Mouse (Mus musculus) limb, embryonic 12.5 days (tissue): ENCODE measurements at regions not wholly inside any gene's neighbourhood (a gene's known extent, or its start where the extent isn't known, plus 50 kb on each side); places are given as distances from the start of the nearest gene placed in this dataset.

ENCODE experiments used
- ATAC-seq: fragments of 200-750 bp; cut with Nextera tagmentation; 2 replicates; pipeline ENCODE4 v1.8.0; 2017; ENCODE audit warnings: low read depth, moderate TSS enrichment; ENCODE audit not compliant: insufficient number of reproducible peaks, insufficient read depth, low FRiP score, low TSS enrichment
- H3K27ac ChIP-seq: fragments of 300-500 bp; sonication (generic); 2 replicates; pipeline ENCODE4 v1.5.1; 2016; ENCODE audit warnings: mild to moderate bottlenecking, moderate library complexity
- H3K27me3 ChIP-seq: fragments of 300-500 bp; sonication (generic); 2 replicates; pipeline ENCODE4 v1.6.1; 2016; ENCODE audit warnings: mild to moderate bottlenecking, moderate library complexity
- H3K36me3 ChIP-seq: fragments of 300-500 bp; sonication (generic); 2 replicates; pipeline ENCODE4 v1.6.1; 2016; ENCODE audit warnings: mild to moderate bottlenecking, moderate library complexity
- H3K4me1 ChIP-seq: fragments of 300-500 bp; sonication (generic); replicated peaks from 2 replicates; pipeline ENCODE4 v1.6.1; 2016
- H3K4me2 ChIP-seq: fragments of 300-500 bp; sonication (generic); 2 replicates; pipeline ENCODE4 v1.6.1; 2016; ENCODE audit warnings: mild to moderate bottlenecking, moderate library complexity
- H3K4me3 ChIP-seq: fragments of 300-500 bp; sonication (generic); replicated peaks from 2 replicates; pipeline ENCODE4 v1.5.1; 2016; ENCODE audit warnings: mild to moderate bottlenecking
- H3K9ac ChIP-seq: fragments of 300-500 bp; sonication (generic); replicated peaks from 2 replicates; pipeline ENCODE4 v1.6.1; 2016; ENCODE audit warnings: mild to moderate bottlenecking, moderate library complexity
- H3K9me3 ChIP-seq: fragments of 300-500 bp; sonication (generic); 2 replicates; pipeline ENCODE4 v1.6.1; 2016; ENCODE audit warnings: mild to moderate bottlenecking, moderate library complexity
- WGBS: fragments of 180-500 bp; shearing (Covaris S2); methylation state at CpG from one replicate; pipeline ENCODE4 v1.1.7; 2016; 5-methylcytosine and 5-hydroxymethylcytosine counted together

DNA sequence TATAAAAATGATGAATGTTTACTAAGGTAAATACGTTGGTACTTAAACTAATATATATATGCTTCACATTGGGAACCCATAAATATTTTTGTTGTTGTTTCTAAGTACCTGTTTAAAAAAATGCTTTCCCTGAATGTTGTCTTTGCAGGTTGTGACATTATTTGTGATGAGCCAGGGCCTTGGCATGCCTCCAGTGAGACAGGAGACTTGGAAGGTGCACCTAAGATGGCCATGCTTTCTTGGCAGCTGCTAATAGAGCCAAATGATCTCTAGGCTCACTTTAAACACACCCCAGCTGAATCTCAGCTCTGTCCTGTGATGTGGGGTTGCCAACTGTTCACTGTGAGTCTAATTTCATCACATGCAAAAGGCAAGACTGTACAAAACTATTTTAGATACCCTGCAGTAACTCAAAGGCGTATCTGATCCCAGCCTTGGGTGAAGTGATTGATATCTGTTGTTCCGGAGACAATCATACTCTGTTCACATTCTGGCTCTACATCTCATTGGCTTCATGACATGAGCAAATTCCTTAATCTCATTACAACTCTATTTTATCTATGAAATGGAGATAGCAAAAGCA lies 197.8 kb upstream of the P2ry1 start:
- H3K27ac ChIP-seq: no peak overlapping the region
- 90% methylated on average over 3 of the region's 3 CpGs for WGBS
- no peak overlapping the region for H3K4me2 ChIP-seq
- H3K4me1 ChIP-seq: no peaks in the 10 kb centered on the region
- H3K9ac ChIP-seq: no peak overlapping the region
- no peak overlapping the region for H3K4me3 ChIP-seq
- H3K27me3 ChIP-seq: no peaks in the 10 kb centered on the region
- no peaks in the 10 kb centered on the region for H3K9me3 ChIP-seq
- H3K36me3 ChIP-seq: no peaks in the 10 kb centered on the region
- no peak for ATAC-seq

DNA sequence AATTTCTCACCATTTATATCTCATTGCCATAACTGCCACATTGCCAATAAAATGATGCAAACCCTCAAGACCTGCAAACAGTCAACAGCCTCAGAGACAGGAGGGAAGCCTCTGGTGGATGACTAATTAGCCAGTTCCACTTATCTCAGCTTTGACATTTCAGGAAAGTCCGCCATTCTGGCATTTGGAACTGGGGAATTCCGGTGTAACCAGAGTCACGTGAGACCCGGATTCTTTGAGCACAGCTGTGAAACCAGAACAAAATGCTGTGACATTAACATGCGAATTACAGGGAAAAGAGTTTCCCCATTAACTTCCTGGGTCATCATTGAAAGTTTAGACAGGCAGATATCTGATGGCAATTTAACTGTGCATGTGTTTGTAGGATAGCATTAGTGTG lies 190.7 kb upstream of the P2ry1 start:
- ATAC-seq: no peak
- no peaks in the 10 kb centered on the region for H3K27me3 ChIP-seq
- 0 out of 2 replicates have a peak, but pooled peaks cover 5% of the 10 kb centered on the region for H3K4me1 ChIP-seq

DNA sequence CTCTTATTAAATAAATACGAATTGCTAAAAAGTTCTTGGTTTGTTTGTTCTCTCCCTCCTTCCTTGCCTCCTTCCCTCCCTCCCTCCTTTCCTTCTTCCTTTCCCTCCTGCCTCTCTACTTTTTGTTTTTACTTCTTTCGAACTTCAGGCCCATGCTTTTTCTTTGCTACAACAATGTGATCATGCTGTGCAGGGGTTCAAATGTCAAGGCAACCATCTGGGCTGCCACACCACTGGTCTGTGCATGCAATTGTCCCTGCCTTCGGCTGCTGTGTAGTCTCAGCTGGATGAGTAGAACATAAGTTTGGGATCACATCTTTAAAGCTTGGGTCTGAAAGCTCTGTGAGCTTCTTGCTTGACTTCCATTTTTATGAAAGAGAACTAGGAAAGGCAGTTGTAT lies 189.1 kb upstream of the P2ry1 start:
- no peak overlapping the region for H3K4me2 ChIP-seq
- H3K9ac ChIP-seq: no peak overlapping the region
- WGBS: 60% methylated on average over 3 of the region's 3 CpGs
- H3K4me1 ChIP-seq: 0 out of 2 replicates have a peak, but pooled peaks cover 5% of the 10 kb centered on the region
- no peaks in the 10 kb centered on the region for H3K9me3 ChIP-seq
- no peak overlapping the region for H3K27ac ChIP-seq
- no peak for ATAC-seq
- no peaks in the 10 kb centered on the region for H3K27me3 ChIP-seq
- no peak overlapping the region for H3K4me3 ChIP-seq
- no peaks in the 10 kb centered on the region for H3K36me3 ChIP-seq

More for the DNA sequence above, 190.7 kb upstream of the P2ry1 start:
- H3K9me3 ChIP-seq: no peaks in the 10 kb centered on the region
- H3K27ac ChIP-seq: no peak overlapping the region
- H3K9ac ChIP-seq: no peak overlapping the region
- WGBS: 69% methylated on average over 5 of the region's 5 CpGs
- no peak overlapping the region for H3K4me3 ChIP-seq
- no peaks in the 10 kb centered on the region for H3K36me3 ChIP-seq
- no peak overlapping the region for H3K4me2 ChIP-seq

DNA sequence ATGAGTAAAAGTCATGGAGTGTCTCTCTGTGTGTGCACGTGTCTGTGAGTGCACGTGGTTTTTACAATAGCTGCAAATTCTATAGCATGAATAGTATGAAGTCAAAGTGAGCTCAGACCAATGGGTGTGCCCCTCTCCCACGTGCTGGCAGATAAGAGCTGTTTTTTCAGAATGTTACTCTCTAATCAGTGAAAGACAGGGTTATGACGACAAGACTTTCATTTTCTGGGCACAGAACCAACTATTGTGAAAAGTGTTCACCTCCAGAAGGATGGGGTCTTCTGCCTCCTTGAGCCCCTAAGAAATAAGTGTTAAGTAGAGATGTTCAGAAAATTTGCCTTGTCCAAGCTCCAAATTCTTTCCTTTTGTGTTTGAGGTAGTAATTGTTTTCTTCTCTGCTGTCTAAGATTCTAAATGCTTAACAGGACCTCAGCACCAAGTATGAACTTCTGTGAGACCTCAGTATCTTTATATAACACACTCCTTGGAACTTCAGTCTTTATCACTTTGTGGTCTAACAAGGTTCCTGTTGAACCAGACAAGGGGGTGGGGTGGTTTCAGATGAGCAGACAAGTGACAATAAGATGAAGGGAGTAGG lies 182.8 kb upstream of the P2ry1 start:
- ATAC-seq: no peak
- H3K4me1 ChIP-seq: no peaks in the 10 kb centered on the region
- H3K9ac ChIP-seq: no peak overlapping the region
- no peak overlapping the region for H3K4me2 ChIP-seq
- no peak overlapping the region for H3K27ac ChIP-seq
- H3K36me3 ChIP-seq: no peaks in the 10 kb centered on the region
- 89% methylated on average over 4 of the region's 4 CpGs for WGBS
- H3K4me3 ChIP-seq: no peak overlapping the region
- no peaks in the 10 kb centered on the region for H3K9me3 ChIP-seq
- no peaks in the 10 kb centered on the region for H3K27me3 ChIP-seq

DNA sequence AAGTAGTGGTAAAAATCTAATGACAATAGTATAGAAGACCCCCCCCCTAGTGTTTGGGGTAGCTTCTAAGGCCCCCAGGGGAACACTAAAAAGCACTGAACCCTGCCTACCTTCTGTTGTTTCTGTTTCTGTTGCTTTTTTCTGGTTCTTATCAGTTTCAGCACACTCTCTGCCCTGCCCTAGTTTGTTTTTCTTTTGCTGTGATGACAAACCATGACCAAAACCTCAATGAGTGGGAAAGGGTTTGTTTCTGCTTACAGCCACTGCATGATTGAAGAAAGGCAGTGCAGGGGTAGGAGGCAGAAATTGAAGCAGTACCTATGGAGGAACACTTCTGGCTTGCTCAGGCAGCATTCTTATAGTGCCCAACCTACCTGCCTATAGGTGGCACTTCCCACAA lies 181.1 kb upstream of the P2ry1 start:
- no peak overlapping the region for H3K4me2 ChIP-seq
- H3K9ac ChIP-seq: no peak overlapping the region
- ATAC-seq: no peak
- H3K27ac ChIP-seq: no peak overlapping the region
- no peaks in the 10 kb centered on the region for H3K9me3 ChIP-seq
- no peaks in the 10 kb centered on the region for H3K4me1 ChIP-seq
- H3K36me3 ChIP-seq: no peaks in the 10 kb centered on the region
- no peak overlapping the region for H3K4me3 ChIP-seq
- no peaks in the 10 kb centered on the region for H3K27me3 ChIP-seq

DNA sequence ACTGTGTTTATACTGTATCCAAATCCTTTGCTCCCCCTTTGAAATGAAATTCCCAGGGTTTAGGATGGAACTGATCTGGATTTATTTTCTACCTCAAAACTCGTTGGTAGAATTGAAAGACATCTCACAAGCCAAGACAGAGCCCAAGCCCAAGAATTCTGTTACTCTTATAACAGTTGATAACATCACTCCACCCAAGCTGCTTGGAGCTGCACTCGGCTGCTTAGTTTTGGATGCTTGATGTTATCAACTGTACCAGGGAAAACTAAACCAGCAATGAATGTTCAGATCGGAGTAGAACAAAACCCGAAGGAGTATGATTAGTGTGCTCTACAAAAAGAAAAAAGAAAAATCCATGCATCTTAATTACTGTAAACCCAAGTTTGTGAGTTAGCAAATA lies 175.8 kb upstream of the P2ry1 start:
- Histone ChIP-seq H3K4me2 (no peak overlapping the region), H3K27ac (no peak overlapping the region), H3K4me1 (no peaks in the 10 kb centered on the region), H3K9ac (no peak overlapping the region), H3K9me3 (no peaks in the 10 kb centered on the region), H3K4me3 (no peak overlapping the region), H3K36me3 (no peaks in the 10 kb centered on the region), H3K27me3 (no peaks in the 10 kb centered on the region)
- 74% methylated on average over 4 of the region's 4 CpGs for WGBS
- no peak for ATAC-seq

DNA sequence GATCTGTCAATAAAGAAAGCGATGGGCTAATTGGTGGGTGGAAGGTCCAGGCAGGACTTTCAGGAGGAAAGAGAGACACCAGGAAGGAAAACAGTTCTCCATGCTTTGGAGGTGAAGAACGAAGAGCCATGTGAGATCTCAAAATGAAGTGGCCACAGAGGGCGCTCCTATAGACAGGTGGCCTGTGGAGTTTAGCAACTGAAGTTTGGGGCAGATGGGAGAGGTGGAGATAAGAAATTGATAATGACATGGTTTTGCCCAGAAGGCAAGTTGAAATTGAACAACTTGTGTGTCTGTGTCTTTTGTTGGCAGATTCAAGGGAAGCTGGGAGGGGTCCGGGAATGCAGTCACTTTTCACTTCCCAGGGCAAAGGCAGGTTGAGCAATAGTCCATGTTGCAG lies 170.2 kb upstream of the P2ry1 start:
- Histone ChIP-seq H3K27ac (no peak overlapping the region), H3K4me3 (no peak overlapping the region), H3K9me3 (no peaks in the 10 kb centered on the region), H3K9ac (no peak overlapping the region), H3K27me3 (no peaks in the 10 kb centered on the region), H3K36me3 (no peaks in the 10 kb centered on the region), H3K4me2 (no peak overlapping the region), H3K4me1 (no peaks in the 10 kb centered on the region)
- ATAC-seq: no peak
- WGBS: 86% methylated on average over 4 of the region's 4 CpGs

DNA sequence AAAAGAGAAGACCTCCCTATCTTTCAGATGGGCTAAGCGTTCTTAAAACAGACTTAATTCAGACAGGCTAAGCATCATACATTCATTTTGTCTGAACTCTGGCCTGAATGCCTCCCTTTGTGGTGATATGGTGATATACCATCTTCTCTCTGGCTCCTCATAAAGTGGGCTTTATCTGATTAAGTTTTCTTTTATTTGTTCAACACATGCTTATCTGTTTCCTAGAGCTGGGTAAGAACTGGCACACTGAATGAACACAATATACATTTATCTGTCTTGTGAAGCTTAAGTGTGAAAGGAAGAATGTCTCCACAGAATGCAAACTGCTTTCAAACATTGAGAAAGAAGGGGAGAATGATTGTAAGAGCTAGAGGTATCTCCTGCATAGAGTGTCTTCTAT lies 160.7 kb upstream of the P2ry1 start:
- H3K4me2 ChIP-seq: no peak overlapping the region
- no peak for ATAC-seq
- no peak overlapping the region for H3K27ac ChIP-seq
- no peaks in the 10 kb centered on the region for H3K36me3 ChIP-seq
- H3K4me3 ChIP-seq: no peak overlapping the region
- H3K9me3 ChIP-seq: no peaks in the 10 kb centered on the region
- H3K27me3 ChIP-seq: no peaks in the 10 kb centered on the region
- 92% methylated on average over 1 of the region's 1 CpGs for WGBS
- H3K4me1 ChIP-seq: no peaks in the 10 kb centered on the region
- no peak overlapping the region for H3K9ac ChIP-seq

DNA sequence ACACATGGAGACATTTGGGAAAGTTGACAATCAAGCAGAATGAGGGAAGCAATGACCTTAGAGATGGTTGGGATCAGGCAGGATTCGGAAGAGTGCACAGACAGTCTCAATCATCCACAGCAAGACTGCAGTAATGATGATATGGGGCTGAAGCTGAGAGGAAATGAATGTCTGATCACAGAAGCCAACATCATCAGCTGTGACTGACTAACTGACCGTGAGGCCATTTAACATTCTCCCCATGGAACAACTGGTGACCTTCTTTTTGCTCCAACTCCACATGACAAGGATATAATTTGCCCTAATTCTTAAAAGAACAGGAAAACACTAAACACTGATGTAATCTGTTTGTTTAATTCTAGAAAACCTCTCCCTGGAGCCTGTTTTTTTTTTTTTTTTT lies 157.3 kb upstream of the P2ry1 start:
- no peaks in the 10 kb centered on the region for H3K27me3 ChIP-seq
- H3K4me3 ChIP-seq: no peak overlapping the region
- H3K9me3 ChIP-seq: peaks cover 4% of the 10 kb centered on the region; the same call in 1 of the 2 replicates
- 87% methylated on average over 2 of the region's 2 CpGs for WGBS
- no peak overlapping the region for H3K4me2 ChIP-seq
- no peak for ATAC-seq
- no peaks in the 10 kb centered on the region for H3K4me1 ChIP-seq
- H3K27ac ChIP-seq: no peak overlapping the region
- no peaks in the 10 kb centered on the region for H3K36me3 ChIP-seq
- H3K9ac ChIP-seq: no peak overlapping the region

DNA sequence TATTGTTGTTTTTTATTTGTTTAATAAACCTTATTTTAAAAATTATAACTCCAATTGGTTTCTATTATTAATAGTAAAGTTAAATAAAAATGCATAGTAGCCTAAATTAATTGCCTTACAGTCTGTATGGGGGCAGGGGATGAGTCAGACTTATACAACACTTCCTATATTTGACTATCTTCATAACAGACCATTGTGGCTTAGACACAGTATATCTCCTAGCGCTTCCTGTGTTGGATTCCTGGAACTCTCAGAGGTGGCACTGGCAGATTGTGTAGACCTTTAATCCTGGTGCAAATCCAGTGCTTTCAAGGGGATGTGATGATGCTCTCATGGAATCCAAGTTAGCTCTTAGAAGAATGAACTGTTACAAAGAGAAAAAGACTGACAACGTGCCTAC lies 154.2 kb upstream of the P2ry1 start:
- Histone ChIP-seq H3K9ac (no peak overlapping the region), H3K4me1 (no peaks in the 10 kb centered on the region), H3K4me3 (no peak overlapping the region), H3K27me3 (no peaks in the 10 kb centered on the region), H3K9me3 (peaks cover 4% of the 10 kb centered on the region; the same call in 1 of the 2 replicates), H3K27ac (no peak overlapping the region), H3K4me2 (no peak overlapping the region), H3K36me3 (no peaks in the 10 kb centered on the region)
- 85% methylated on average over 2 of the region's 2 CpGs for WGBS
- ATAC-seq: no peak

DNA sequence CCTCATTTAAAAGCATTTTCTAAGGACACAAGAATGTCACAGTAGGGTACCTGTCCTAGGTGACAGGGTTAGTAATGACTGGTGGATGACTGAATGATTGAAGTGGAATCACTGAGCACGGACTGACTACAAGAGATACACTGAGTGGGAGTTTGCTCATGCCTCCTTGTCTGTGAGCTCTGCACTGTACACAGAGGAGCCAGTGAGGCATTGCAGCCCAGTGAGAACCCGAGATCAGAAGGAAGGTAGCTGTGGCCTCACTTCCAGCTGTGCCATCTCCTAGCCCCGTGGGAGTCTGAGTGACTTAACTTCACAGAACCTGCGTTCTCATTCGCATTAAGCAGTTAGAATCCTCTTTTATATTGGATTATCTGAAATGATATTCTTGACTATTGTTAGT lies 148.8 kb upstream of the P2ry1 start:
- 59% methylated on average over 5 of the region's 5 CpGs for WGBS
- no peak for ATAC-seq
- H3K4me3 ChIP-seq: no peak overlapping the region
- no peaks in the 10 kb centered on the region for H3K4me1 ChIP-seq
- no peak overlapping the region for H3K4me2 ChIP-seq
- no peaks in the 10 kb centered on the region for H3K27me3 ChIP-seq
- no peak overlapping the region for H3K27ac ChIP-seq
- H3K36me3 ChIP-seq: no peaks in the 10 kb centered on the region
- H3K9ac ChIP-seq: no peak overlapping the region
- peaks cover 4% of the 10 kb centered on the region; the same call in 1 of the 2 replicates for H3K9me3 ChIP-seq

DNA sequence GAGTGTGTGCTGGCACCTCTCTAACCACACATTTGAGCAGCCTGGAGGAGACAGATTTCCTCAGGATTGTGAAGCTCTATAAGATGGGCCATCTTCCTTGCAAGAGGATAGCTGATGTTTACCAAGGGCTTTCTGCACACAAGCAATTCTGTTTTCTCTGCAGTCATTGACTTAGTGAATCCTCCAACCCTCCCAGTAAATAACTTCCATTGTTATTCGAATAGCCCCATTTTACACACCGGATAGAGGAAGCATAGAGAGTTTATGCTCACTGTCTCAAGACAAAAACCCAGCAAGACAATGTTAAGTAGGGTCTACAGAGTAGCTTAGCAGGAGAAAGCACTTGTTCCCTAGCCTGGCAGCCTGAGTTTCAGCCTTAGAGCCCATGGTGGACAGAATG lies 146.9 kb upstream of the P2ry1 start:
- Histone ChIP-seq H3K9ac (no peak overlapping the region), H3K4me2 (no peak overlapping the region), H3K27ac (no peak overlapping the region), H3K9me3 (no peaks in the 10 kb centered on the region), H3K4me3 (no peak overlapping the region), H3K36me3 (no peaks in the 10 kb centered on the region), H3K4me1 (no peaks in the 10 kb centered on the region), H3K27me3 (no peaks in the 10 kb centered on the region)
- ATAC-seq: no peak
- WGBS: 61% methylated on average over 2 of the region's 2 CpGs
